Mouse (Mus musculus): ENCODE measurements around the gene Dennd1b. TPM values are rescaled to one million over a fixed set of nuclear protein-coding genes. Genes with fewer than 3 reads are reported as not detected.

Dennd1b gene
- polyA plus RNA-seq, 1 experiment: 13.2 TPM

- 86% methylated on average over 2 of the region's 2 CpGs for WGBS
- no peaks in the 10 kb centered on the region for H3K4me1 ChIP-seq (ENCODE audit: control insufficient read depth, insufficient read depth, insufficient read length)
- no peak for DNase-seq (ENCODE audit: low read depth in 1 of 2, low spot score in 2 of 2)
Measured at GRCm38 (mm10) chr1:139071015-139071414, 107.8 kb downstream of the Dennd1b start.

DNA sequence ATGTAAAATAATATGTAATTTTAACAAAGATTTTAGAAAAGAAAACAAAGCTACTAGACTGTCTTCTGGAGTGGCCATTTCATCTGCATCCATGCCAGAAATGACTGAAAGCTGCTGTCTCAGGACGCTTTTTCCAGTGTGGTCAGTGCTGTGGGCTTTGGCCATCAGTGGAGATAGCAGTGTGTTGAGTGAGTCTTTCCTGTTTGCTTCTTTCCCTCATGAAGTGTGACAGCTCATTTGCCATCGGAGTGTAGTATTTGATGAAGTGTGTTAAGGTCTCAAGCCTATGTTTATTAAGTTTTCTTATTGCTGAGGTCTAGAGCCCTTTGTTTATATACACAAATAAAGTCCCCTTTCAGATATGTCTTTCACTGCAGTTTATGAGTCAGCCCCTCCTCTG is 112.4 kb downstream of the Dennd1b start:
- TF ChIP-seq CTCF (IDR thresholded peaks at IDR 0.05; ENCODE audit: extremely low read depth, insufficient read depth, insufficient read length, insufficient replicate concordance) (no peak), POLR2A (IDR thresholded peaks at IDR 0.05; ENCODE audit: low read depth, low read length) (no peak)
- no peak overlapping the region for H3K4me3 ChIP-seq (ENCODE audit: extremely low read depth, insufficient read depth, insufficient read length)
- H3K4me1 ChIP-seq (ENCODE audit: control insufficient read depth, insufficient read depth, insufficient read length): no peaks in the 10 kb centered on the region
- no peaks in the 10 kb centered on the region for H3K27me3 ChIP-seq (ENCODE audit: control insufficient read depth, insufficient read depth, low read length)
- no peaks in the 10 kb centered on the region for H3K36me3 ChIP-seq (ENCODE audit: control insufficient read depth, insufficient read depth, low read length)
- DNase-seq (ENCODE audit: low read depth in 1 of 2, low spot score in 2 of 2): no peak
- no peak overlapping the region for H3K27ac ChIP-seq (ENCODE audit: insufficient read depth, low read length)
- WGBS: 91% methylated on average over 2 of the region's 2 CpGs

More at GRCm38 (mm10) chr1:139071015-139071414, 107.8 kb downstream of the Dennd1b start:
- no peak overlapping the region for H3K4me3 ChIP-seq (ENCODE audit: extremely low read depth, insufficient read depth, insufficient read length)
- no peak overlapping the region for H3K27ac ChIP-seq (ENCODE audit: insufficient read depth, low read length)
- no peak for TF ChIP-seq POLR2A (IDR thresholded peaks at IDR 0.05; ENCODE audit: low read depth, low read length)
- TF ChIP-seq CTCF (IDR thresholded peaks at IDR 0.05; ENCODE audit: extremely low read depth, insufficient read depth, insufficient read length, insufficient replicate concordance): no peak
- no peaks in the 10 kb centered on the region for H3K27me3 ChIP-seq (ENCODE audit: control insufficient read depth, insufficient read depth, low read length)
- 0 out of 2 replicates have a peak, but pooled peaks cover 1% of the 10 kb centered on the region for H3K36me3 ChIP-seq (ENCODE audit: control insufficient read depth, insufficient read depth, low read length)

DNA sequence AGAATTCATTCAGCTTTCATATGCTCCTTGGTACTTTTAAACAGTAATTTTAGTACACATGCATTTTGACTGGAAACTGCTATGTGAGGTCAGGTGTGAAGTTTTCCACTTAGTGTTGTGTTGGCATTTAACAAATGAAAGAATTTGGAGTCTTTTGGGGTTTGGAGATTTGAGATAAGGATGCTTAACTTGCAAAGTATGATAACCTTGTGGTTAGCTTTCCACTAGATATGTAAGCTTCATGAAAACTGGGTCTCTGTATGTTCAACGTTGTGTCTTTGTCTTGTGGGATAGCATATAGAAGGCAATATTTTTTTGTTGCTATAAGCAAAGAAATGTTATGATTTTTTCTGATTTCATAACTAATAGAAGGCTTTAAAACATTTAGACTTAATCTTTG is 114.8 kb downstream of the Dennd1b start:
- Histone ChIP-seq H3K4me1 (ENCODE audit: control insufficient read depth, insufficient read depth, insufficient read length) (no peaks in the 10 kb centered on the region), H3K36me3 (ENCODE audit: control insufficient read depth, insufficient read depth, low read length) (peaks cover 2% of the 10 kb centered on the region; the same call in 1 of the 2 replicates), H3K4me3 (ENCODE audit: extremely low read depth, insufficient read depth, insufficient read length) (no peak overlapping the region), H3K27ac (ENCODE audit: insufficient read depth, low read length) (no peak overlapping the region), H3K27me3 (ENCODE audit: control insufficient read depth, insufficient read depth, low read length) (no peaks in the 10 kb centered on the region)
- WGBS: 56% methylated on average over 1 of the region's 1 CpGs
- no peak for DNase-seq (ENCODE audit: low read depth in 1 of 2, low spot score in 2 of 2)
- TF ChIP-seq POLR2A (IDR thresholded peaks at IDR 0.05; ENCODE audit: low read depth, low read length) (no peak), CTCF (IDR thresholded peaks at IDR 0.05; ENCODE audit: extremely low read depth, insufficient read depth, insufficient read length, insufficient replicate concordance) (no peak)

- no peak overlapping the region for H3K4me3 ChIP-seq (ENCODE audit: extremely low read depth, insufficient read depth, insufficient read length)
- peaks cover 2% of the 10 kb centered on the region; the same call in 1 of the 2 replicates for H3K36me3 ChIP-seq (ENCODE audit: control insufficient read depth, insufficient read depth, low read length)
- no peaks in the 10 kb centered on the region for H3K4me1 ChIP-seq (ENCODE audit: control insufficient read depth, insufficient read depth, insufficient read length)
- no peaks in the 10 kb centered on the region for H3K27me3 ChIP-seq (ENCODE audit: control insufficient read depth, insufficient read depth, low read length)
- TF ChIP-seq POLR2A (IDR thresholded peaks at IDR 0.05; ENCODE audit: low read depth, low read length) (no peak), CTCF (IDR thresholded peaks at IDR 0.05; ENCODE audit: extremely low read depth, insufficient read depth, insufficient read length, insufficient replicate concordance) (no peak)
- DNase-seq (ENCODE audit: low read depth in 1 of 2, low spot score in 2 of 2): no peak
- H3K27ac ChIP-seq (ENCODE audit: insufficient read depth, low read length): no peak overlapping the region
- 84% methylated on average over 8 of the region's 8 CpGs for WGBS
Measured at GRCm38 (mm10) chr1:139079000-139079399, 115.8 kb downstream of the Dennd1b start.

DNA sequence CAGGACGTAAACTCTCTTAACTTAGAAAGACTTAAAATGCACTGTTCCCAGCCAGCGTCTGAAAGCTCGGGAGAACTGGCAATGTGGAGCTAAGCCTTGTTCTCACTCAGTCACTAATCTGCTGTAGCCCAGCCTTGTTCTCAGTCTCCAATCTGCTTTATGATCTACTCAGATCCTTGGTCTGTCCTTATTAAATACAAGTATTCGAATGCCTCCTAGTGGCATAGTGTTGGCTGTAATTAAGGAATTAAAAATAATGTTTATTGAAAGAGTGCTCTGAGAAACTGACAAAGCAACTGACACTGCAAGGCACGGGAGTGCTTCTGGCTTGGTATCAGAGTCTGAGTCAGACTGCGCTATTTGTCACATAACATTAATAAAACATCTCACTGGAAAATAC is 116.3 kb downstream of the Dennd1b start:
- Histone ChIP-seq H3K27ac (ENCODE audit: insufficient read depth, low read length) (no peak overlapping the region), H3K4me1 (ENCODE audit: control insufficient read depth, insufficient read depth, insufficient read length) (no peaks in the 10 kb centered on the region), H3K36me3 (ENCODE audit: control insufficient read depth, insufficient read depth, low read length) (peaks cover 4% of the 10 kb centered on the region), H3K4me3 (ENCODE audit: extremely low read depth, insufficient read depth, insufficient read length) (no peak overlapping the region), H3K27me3 (ENCODE audit: control insufficient read depth, insufficient read depth, low read length) (no peaks in the 10 kb centered on the region)
- WGBS: 80% methylated on average over 6 of the region's 6 CpGs
- no peak for DNase-seq (ENCODE audit: low read depth in 1 of 2, low spot score in 2 of 2)
- TF ChIP-seq POLR2A (IDR thresholded peaks at IDR 0.05; ENCODE audit: low read depth, low read length): no peak
- no peak for TF ChIP-seq CTCF (IDR thresholded peaks at IDR 0.05; ENCODE audit: extremely low read depth, insufficient read depth, insufficient read length, insufficient replicate concordance)

DNA sequence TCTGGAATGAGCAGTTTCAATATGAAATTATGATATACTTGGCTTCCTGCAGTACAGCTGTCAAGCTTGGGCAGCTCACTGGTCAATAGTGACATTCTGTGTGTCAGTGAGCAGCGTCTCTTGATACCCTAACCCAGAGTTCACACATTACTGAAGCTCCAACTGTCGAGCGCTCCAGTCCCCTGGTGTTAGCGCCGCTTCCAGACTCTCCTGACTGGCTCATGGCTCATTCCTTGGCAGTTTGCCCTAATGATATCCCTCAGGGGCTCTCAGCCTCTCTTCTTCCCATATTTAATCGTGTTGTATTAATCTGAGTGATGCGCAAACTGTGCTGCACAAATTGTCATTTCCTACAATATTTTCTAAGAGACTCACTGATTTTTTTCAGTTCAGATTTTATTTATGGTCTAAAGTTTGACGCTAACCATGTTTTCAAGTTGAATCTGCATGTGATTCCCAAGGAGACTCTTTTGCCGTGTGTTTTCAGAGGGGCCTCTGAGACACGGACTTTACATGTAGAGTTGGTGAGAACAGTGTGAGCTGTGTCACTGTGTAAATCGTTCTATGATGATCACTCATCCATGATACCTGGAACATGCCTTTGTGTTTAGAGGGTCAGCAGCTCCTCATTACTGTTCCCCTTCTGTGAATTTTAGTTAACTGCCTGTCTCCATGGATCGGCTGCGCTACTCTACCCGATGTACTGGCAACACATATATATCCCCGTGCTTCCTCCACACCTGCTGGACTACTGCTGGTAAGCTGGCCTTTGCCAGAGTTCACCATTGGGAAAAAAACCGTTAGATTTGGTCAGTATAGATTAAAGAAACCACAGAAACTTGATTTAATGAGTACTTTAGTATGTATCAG is 117.5 kb downstream of the Dennd1b start:
- H3K27me3 ChIP-seq (ENCODE audit: control insufficient read depth, insufficient read depth, low read length): no peaks in the 10 kb centered on the region
- no peaks in the 10 kb centered on the region for H3K4me1 ChIP-seq (ENCODE audit: control insufficient read depth, insufficient read depth, insufficient read length)
- no peak overlapping the region for H3K27ac ChIP-seq (ENCODE audit: insufficient read depth, low read length)
- H3K4me3 ChIP-seq (ENCODE audit: extremely low read depth, insufficient read depth, insufficient read length): no peak overlapping the region
- no peak for DNase-seq (ENCODE audit: low read depth in 1 of 2, low spot score in 2 of 2)
- TF ChIP-seq CTCF (IDR thresholded peaks at IDR 0.05; ENCODE audit: extremely low read depth, insufficient read depth, insufficient read length, insufficient replicate concordance) (no peak), POLR2A (IDR thresholded peaks at IDR 0.05; ENCODE audit: low read depth, low read length) (no peak)
- peaks cover 4% of the 10 kb centered on the region for H3K36me3 ChIP-seq (ENCODE audit: control insufficient read depth, insufficient read depth, low read length)
- WGBS: 90% methylated on average over 16 of the region's 16 CpGs

DNA sequence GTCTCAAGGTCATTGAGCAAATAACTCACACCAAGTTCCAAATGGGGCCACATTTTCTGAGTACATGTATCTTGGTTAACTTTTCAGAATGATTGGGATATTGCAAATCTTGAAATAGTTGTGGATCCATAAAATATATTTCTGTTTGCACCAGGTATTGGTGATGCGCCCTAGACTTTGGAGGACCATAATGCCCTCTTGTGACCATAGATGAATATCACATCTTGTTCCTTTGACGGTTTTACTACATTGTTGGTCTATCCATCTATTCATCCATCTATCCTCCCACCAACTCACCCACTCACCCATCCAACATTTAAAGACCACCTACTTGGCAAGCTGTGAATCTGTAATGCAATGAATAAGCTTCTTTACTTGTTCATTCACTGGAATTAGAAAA is 120.1 kb downstream of the Dennd1b start:
- no peaks in the 10 kb centered on the region for H3K27me3 ChIP-seq (ENCODE audit: control insufficient read depth, insufficient read depth, low read length)

More for the DNA sequence above, 120.1 kb downstream of the Dennd1b start:
- Histone ChIP-seq H3K4me1 (ENCODE audit: control insufficient read depth, insufficient read depth, insufficient read length) (no peaks in the 10 kb centered on the region), H3K27ac (ENCODE audit: insufficient read depth, low read length) (no peak overlapping the region), H3K4me3 (ENCODE audit: extremely low read depth, insufficient read depth, insufficient read length) (no peak overlapping the region), H3K36me3 (ENCODE audit: control insufficient read depth, insufficient read depth, low read length) (peaks cover 4% of the 10 kb centered on the region)
- no peak for TF ChIP-seq CTCF (IDR thresholded peaks at IDR 0.05; ENCODE audit: extremely low read depth, insufficient read depth, insufficient read length, insufficient replicate concordance)
- no peak for TF ChIP-seq POLR2A (IDR thresholded peaks at IDR 0.05; ENCODE audit: low read depth, low read length)
- DNase-seq (ENCODE audit: low read depth in 1 of 2, low spot score in 2 of 2): no peak
- 78% methylated on average over 2 of the region's 2 CpGs for WGBS
